Mouse (Mus musculus): ENCODE results near the gene Txnrd2. TPM values are rescaled to one million over a fixed set of nuclear protein-coding genes. Genes with fewer than 3 reads are reported as not detected.

The Txnrd2 gene
- polyA plus RNA-seq, 1 experiment from 2014 or later = 18.2 TPM

- Histone ChIP-seq H3K27ac (replicated peaks) (no peak overlapping the region), H3K27me3 (no peaks in the 10 kb centered on the region), H3K9me3 (replicated peaks) (no peaks in the 10 kb centered on the region), H3K4me2 (replicated peaks) (no peak overlapping the region), H3K4me3 (replicated peaks) (no peak overlapping the region), H3K9ac (no peak overlapping the region), H3K36me3 (no peaks in the 10 kb centered on the region), H3K4me1 (peaks cover 32% of the 10 kb centered on the region)
- 0 out of 2 replicates have a peak, but pooled peaks have one; percentile 34 for ATAC-seq (ENCODE audit: insufficient number of reproducible peaks, low FRiP score, low TSS enrichment, low read depth)
- 72% methylated on average over 7 of the region's 7 CpGs for WGBS
Measured at GRCm38 (mm10) chr16:18386451-18386850, 39.7 kb upstream of the Txnrd2 start.

- no peak overlapping the region for H3K9ac ChIP-seq
- H3K27me3 ChIP-seq = no peaks in the 10 kb centered on the region
- H3K9me3 ChIP-seq (replicated peaks) = no peaks in the 10 kb centered on the region
- H3K4me1 ChIP-seq = peaks cover 27% of the 10 kb centered on the region
- 58% methylated on average over 3 of the region's 3 CpGs for WGBS
- H3K36me3 ChIP-seq = no peaks in the 10 kb centered on the region
- ATAC-seq (ENCODE audit: insufficient number of reproducible peaks, low FRiP score, low TSS enrichment, low read depth) = no peak
- no peak overlapping the region for H3K4me3 ChIP-seq (replicated peaks)
- H3K27ac ChIP-seq (replicated peaks) = no peak overlapping the region
- no peak overlapping the region for H3K4me2 ChIP-seq (replicated peaks)
Measured at GRCm38 (mm10) chr16:18386972-18387371, 39.2 kb upstream of the Txnrd2 start.

- Histone ChIP-seq H3K9ac (no peak overlapping the region), H3K36me3 (no peaks in the 10 kb centered on the region), H3K4me2 (replicated peaks) (no peak overlapping the region), H3K4me3 (replicated peaks) (no peak overlapping the region), H3K27ac (replicated peaks) (no peak overlapping the region), H3K27me3 (no peaks in the 10 kb centered on the region), H3K4me1 (peaks cover 31% of the 10 kb centered on the region), H3K9me3 (replicated peaks) (no peaks in the 10 kb centered on the region)
- 57% methylated on average over 5 of the region's 7 CpGs for WGBS
- no peak for ATAC-seq (ENCODE audit: insufficient number of reproducible peaks, low FRiP score, low TSS enrichment, low read depth)
Measured at GRCm38 (mm10) chr16:18387704-18388582, 38.2 kb upstream of the Txnrd2 start.

GRCm38 (mm10) chr16:18388583-18389435 is 37.4 kb upstream of the Txnrd2 start:
- 86% methylated on average over 14 of the region's 14 CpGs for WGBS
- Histone ChIP-seq H3K4me3 (replicated peaks) (no peak overlapping the region), H3K36me3 (no peaks in the 10 kb centered on the region), H3K27ac (replicated peaks) (no peak overlapping the region), H3K27me3 (no peaks in the 10 kb centered on the region), H3K9me3 (replicated peaks) (no peaks in the 10 kb centered on the region), H3K4me1 (peaks cover 34% of the 10 kb centered on the region), H3K4me2 (replicated peaks) (no peak overlapping the region), H3K9ac (no peak overlapping the region)
- no peak for ATAC-seq (ENCODE audit: insufficient number of reproducible peaks, low FRiP score, low TSS enrichment, low read depth)

GRCm38 (mm10) chr16:18390399-18390798 is 35.8 kb upstream of the Txnrd2 start:
- ATAC-seq (ENCODE audit: insufficient number of reproducible peaks, low FRiP score, low TSS enrichment, low read depth) = no peak

GRCm38 (mm10) chr16:18391127-18391526 is 35.1 kb upstream of the Txnrd2 start:
- H3K4me1 ChIP-seq = peaks cover 51% of the 10 kb centered on the region
- H3K4me3 ChIP-seq (replicated peaks) = no peak overlapping the region
- 97% methylated on average over 3 of the region's 3 CpGs for WGBS
- H3K4me2 ChIP-seq (replicated peaks) = no peak overlapping the region
- H3K27ac ChIP-seq (replicated peaks) = no peak overlapping the region
- H3K36me3 ChIP-seq = no peaks in the 10 kb centered on the region
- H3K27me3 ChIP-seq = no peaks in the 10 kb centered on the region
- ATAC-seq (ENCODE audit: insufficient number of reproducible peaks, low FRiP score, low TSS enrichment, low read depth) = no peak
- H3K9me3 ChIP-seq (replicated peaks) = no peaks in the 10 kb centered on the region
- H3K9ac ChIP-seq = no peak overlapping the region

More at GRCm38 (mm10) chr16:18390399-18390798, 35.8 kb upstream of the Txnrd2 start:
- Histone ChIP-seq H3K36me3 (no peaks in the 10 kb centered on the region), H3K27ac (replicated peaks) (no peak overlapping the region), H3K9ac (no peak overlapping the region), H3K4me3 (replicated peaks) (no peak overlapping the region), H3K4me2 (replicated peaks) (no peak overlapping the region), H3K27me3 (no peaks in the 10 kb centered on the region), H3K9me3 (replicated peaks) (no peaks in the 10 kb centered on the region), H3K4me1 (peaks cover 44% of the 10 kb centered on the region)
- WGBS = 58% methylated on average over 6 of the region's 6 CpGs

GRCm38 (mm10) chr16:18391728-18392127 is 34.5 kb upstream of the Txnrd2 start:
- 78% methylated on average over 3 of the region's 3 CpGs for WGBS
- no peak overlapping the region for H3K4me3 ChIP-seq (replicated peaks)
- peaks cover 57% of the 10 kb centered on the region for H3K4me1 ChIP-seq
- H3K9me3 ChIP-seq (replicated peaks) = no peaks in the 10 kb centered on the region
- no peak overlapping the region for H3K4me2 ChIP-seq (replicated peaks)
- ATAC-seq (ENCODE audit: insufficient number of reproducible peaks, low FRiP score, low TSS enrichment, low read depth) = no peak
- H3K36me3 ChIP-seq = no peaks in the 10 kb centered on the region
- no peak overlapping the region for H3K27ac ChIP-seq (replicated peaks)
- H3K27me3 ChIP-seq = no peaks in the 10 kb centered on the region
- no peak overlapping the region for H3K9ac ChIP-seq

- H3K9me3 ChIP-seq (replicated peaks) = no peaks in the 10 kb centered on the region
- WGBS = under 1% methylated on average over 62 of the region's 63 CpGs
- H3K27ac ChIP-seq (replicated peaks) = peak overlapping the region; percentile 56
- no peaks in the 10 kb centered on the region for H3K27me3 ChIP-seq
- peaks cover 6% of the 10 kb centered on the region for H3K36me3 ChIP-seq
- ATAC-seq (ENCODE audit: insufficient number of reproducible peaks, low FRiP score, low TSS enrichment, low read depth) = peak; percentile 69
- H3K4me1 ChIP-seq = peaks cover 60% of the 10 kb centered on the region
- H3K4me2 ChIP-seq (replicated peaks) = peak overlapping the region; percentile 97
- H3K4me3 ChIP-seq (replicated peaks) = peak overlapping the region; percentile 70
- H3K9ac ChIP-seq = peak overlapping the region; percentile 48
Measured at GRCm38 (mm10) chr16:18392469-18393426, 33.4 kb upstream of the Txnrd2 start.

- Histone ChIP-seq H3K9me3 (replicated peaks) (no peaks in the 10 kb centered on the region), H3K27ac (replicated peaks) (no peak overlapping the region), H3K27me3 (no peaks in the 10 kb centered on the region), H3K4me3 (replicated peaks) (peak overlapping the region; percentile 70), H3K4me2 (replicated peaks) (peak overlapping the region; percentile 97), H3K36me3 (peaks cover 14% of the 10 kb centered on the region), H3K9ac (no peak overlapping the region; the same call in 1 of the 2 replicates), H3K4me1 (peaks cover 52% of the 10 kb centered on the region)
- WGBS = 48% methylated on average over 5 of the region's 5 CpGs
- ATAC-seq (ENCODE audit: insufficient number of reproducible peaks, low FRiP score, low TSS enrichment, low read depth) = no peak
Measured at GRCm38 (mm10) chr16:18393595-18393994, 32.6 kb upstream of the Txnrd2 start.

GRCm38 (mm10) chr16:18394056-18394455 is 32.1 kb upstream of the Txnrd2 start:
- Histone ChIP-seq H3K9ac (no peak overlapping the region), H3K27ac (replicated peaks) (no peak overlapping the region), H3K9me3 (replicated peaks) (no peaks in the 10 kb centered on the region), H3K4me3 (replicated peaks) (no peak overlapping the region), H3K27me3 (no peaks in the 10 kb centered on the region), H3K4me1 (peaks cover 47% of the 10 kb centered on the region), H3K4me2 (replicated peaks) (no peak overlapping the region; the same call in 1 of the 2 replicates), H3K36me3 (peaks cover 19% of the 10 kb centered on the region)
- WGBS = 63% methylated on average over 3 of the region's 3 CpGs
- no peak for ATAC-seq (ENCODE audit: insufficient number of reproducible peaks, low FRiP score, low TSS enrichment, low read depth)
